Mouse (Mus musculus) spleen, postnatal 14 days (tissue): ENCODE measurements around the gene Tbr1.

Experiments used
- DNase-seq, 2 experiments: peaks; one replicate each; pipeline ENCODE4 v3.0.0; 2021 to 2022; ENCODE audit warnings: low spot score in 2 of 2

Gene Tbr1

GRCm38 (mm10) chr2:61811507-61812421, 9.0 kb downstream of the Tbr1 start:
- no peak for DNase-seq

- no peak for DNase-seq
These were observed 9.8 kb downstream of the Tbr1 start for GRCm38 (mm10) chr2:61812536-61812935.

GRCm38 (mm10) chr2:61813106-61813505, 10.4 kb downstream of the Tbr1 start:
- no peak for DNase-seq

GRCm38 (mm10) chr2:61813521-61813920, 10.8 kb downstream of the Tbr1 start:
- no peak for DNase-seq

- DNase-seq, result no peak
These were observed 12.1 kb downstream of the Tbr1 start for GRCm38 (mm10) chr2:61814548-61815473.

- no peak for DNase-seq
These were observed 13.0 kb downstream of the Tbr1 start for GRCm38 (mm10) chr2:61815583-61816313.

DNA sequence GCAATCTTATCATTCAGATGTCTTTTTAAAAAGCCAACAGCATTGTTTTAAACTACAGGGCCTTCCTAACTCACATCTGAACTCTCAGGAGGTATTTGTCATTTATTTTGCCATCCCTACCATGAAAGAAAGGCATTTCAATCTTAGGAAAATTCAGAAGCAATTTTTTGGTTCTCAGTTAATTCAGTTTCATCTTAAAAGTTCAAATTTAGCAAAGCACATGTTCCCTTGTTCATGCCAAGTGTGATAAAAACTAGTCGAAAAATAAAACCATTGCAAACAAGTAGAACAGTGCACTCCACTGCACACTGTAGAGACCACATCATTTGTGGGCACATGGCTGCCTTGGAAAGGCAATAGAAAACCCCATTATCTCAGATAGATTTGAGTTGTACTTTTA, 15.5 kb downstream of the Tbr1 start:
- no peak for DNase-seq

DNA sequence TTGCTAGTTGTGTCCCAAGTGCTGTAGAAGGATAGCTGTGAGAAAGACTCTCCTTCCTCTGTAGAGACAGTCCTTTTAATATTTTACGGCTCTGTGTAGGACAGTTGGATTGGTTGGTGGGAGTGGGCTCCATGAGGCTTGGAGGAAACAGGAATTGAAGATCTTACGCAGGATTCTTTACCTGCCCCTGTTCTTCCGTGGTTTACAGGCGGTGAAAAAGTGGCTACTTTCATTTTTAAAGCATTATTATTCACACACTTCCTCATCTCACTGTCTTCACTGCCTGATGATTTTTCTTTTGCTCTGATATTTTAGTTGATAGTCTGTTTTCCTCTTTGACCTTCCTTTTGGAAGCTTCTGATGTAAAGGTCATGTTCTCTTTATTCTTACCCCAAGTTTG, 17.5 kb downstream of the Tbr1 start:
- DNase-seq, result no peak

- no peak for DNase-seq
These were observed 20.9 kb downstream of the Tbr1 start for GRCm38 (mm10) chr2:61823426-61824140.

GRCm38 (mm10) chr2:61837243-61837806, 34.6 kb downstream of the Tbr1 start:
- no peak for DNase-seq
